ENCODE assay signal across 26 mouse cellular contexts in genomic region chr2:179170608-179171007, GRCm38 (mm10).
DNase-seq lines count a peak whose midpoint lies in the region; ATAC-seq and TF ChIP-seq lines count a peak whose summit lies in the region.
"Had no signal": no experiment of that assay in that cellular context is flagged by ENCODE, and none has a peak within 500 bp of the region (broad histone marks: within the 10 kb centered on the region; RNA-seq: fewer than 3 reads in every experiment).

No protein-coding gene starts in this region.

- WGBS in kidney, adult 2 months: 30% methylated on average over 3 of the region's 3 CpGs
- WGBS in kidney, embryonic 15.5 days: 46% methylated on average over 3 of the region's 3 CpGs
- 21% methylated on average over 3 of the region's 3 CpGs for WGBS in small intestine, adult 2 months

- H3K36me3 ChIP-seq in kidney, adult 2 months (ENCODE audit: control insufficient read depth, insufficient read depth, low read length): no peaks in the 10 kb centered on the region
- H3K36me3 ChIP-seq in kidney, embryonic 15.5 days: no peaks in the 10 kb centered on the region
- H3K36me3 ChIP-seq in small intestine, adult 2 months (ENCODE audit: control insufficient read depth, insufficient read depth, low read length): no peaks in the 10 kb centered on the region
- H3K36me3 ChIP-seq: embryonic facial prominence, embryonic 13.5 days; forebrain, embryonic 10.5 days; heart, embryonic 12.5 days; midbrain, embryonic 12.5 days; neural tube, embryonic 13.5 days; stomach, embryonic 15.5 days had no signal

- peaks cover 1% of the 10 kb centered on the region; the same call in 1 of the 2 replicates for H3K9me3 ChIP-seq in kidney, embryonic 15.5 days (replicated peaks)
- H3K9me3 ChIP-seq: forebrain, embryonic 10.5 days; midbrain, embryonic 12.5 days; neural tube, embryonic 13.5 days; stomach, embryonic 15.5 days had no signal

- TF ChIP-seq CTCF in kidney, adult 2 months (conservative IDR thresholded peaks at IDR 0.05; ENCODE audit: insufficient read depth, insufficient read length, low read depth, low read length): no peak
- TF ChIP-seq CTCF in small intestine, adult 2 months (IDR thresholded peaks at IDR 0.05; ENCODE audit: extremely low read depth, insufficient read length, insufficient replicate concordance, low read depth, low read length): no peak

- no peak overlapping the region for H3K4me3 ChIP-seq in kidney, adult 2 months (ENCODE audit: insufficient read depth, low read depth, low read length)
- no peak overlapping the region for H3K4me3 ChIP-seq in kidney, embryonic 15.5 days (replicated peaks)
- peak overlapping the region; percentile 23; the same call in 1 of the 2 replicates for H3K4me3 ChIP-seq in small intestine, adult 2 months (ENCODE audit: low read depth, low read length)
- H3K4me3 ChIP-seq: embryonic facial prominence, embryonic 13.5 days; forebrain, embryonic 10.5 days; heart, adult 2 months; heart, embryonic 12.5 days; megakaryocyte, embryonic 14.5 days; midbrain, embryonic 12.5 days; myocyte; neural tube, embryonic 13.5 days; stomach, embryonic 15.5 days had no signal

- no peak for ATAC-seq in kidney, embryonic 15.5 days (replicated peaks; ENCODE audit: low FRiP score)
- ATAC-seq: CD4-positive, CD25-positive, alpha-beta regulatory T cell, adult 4 months; forebrain, postnatal 0 days had no signal

- H3K27ac ChIP-seq in kidney, adult 2 months (ENCODE audit: insufficient read depth, low read depth, low read length): no peak overlapping the region
- H3K27ac ChIP-seq in kidney, embryonic 15.5 days: no peak overlapping the region
- peak overlapping the region; percentile 98 for H3K27ac ChIP-seq in small intestine, adult 2 months (ENCODE audit: insufficient read depth, low read depth, low read length)
- H3K27ac ChIP-seq: embryonic facial prominence, embryonic 13.5 days; forebrain, embryonic 10.5 days; heart, adult 2 months; hindbrain, embryonic 14.5 days; midbrain, embryonic 12.5 days; neural tube, embryonic 13.5 days; stomach, embryonic 15.5 days had no signal

- intact Hi-C loops in heart, postnatal 14 days (cut with DNase I): no loop called here
- intact Hi-C loops in left cerebral cortex, postnatal 10 days (cut with DNase I): no loop called here

- H3K27me3 ChIP-seq in kidney, adult 2 months (replicated peaks; ENCODE audit: control insufficient read depth, insufficient read depth, low read length): no peaks in the 10 kb centered on the region
- no peaks in the 10 kb centered on the region for H3K27me3 ChIP-seq in kidney, embryonic 15.5 days
- H3K27me3 ChIP-seq in small intestine, adult 2 months (ENCODE audit: control insufficient read depth, insufficient read depth, low read length): no peaks in the 10 kb centered on the region
- H3K27me3 ChIP-seq: embryonic facial prominence, embryonic 13.5 days; heart, embryonic 12.5 days; megakaryocyte, embryonic 14.5 days; neural tube, embryonic 13.5 days; stomach, embryonic 15.5 days had no signal

- H3K9ac ChIP-seq in kidney, embryonic 15.5 days: no peak overlapping the region
- H3K9ac ChIP-seq: embryonic facial prominence, embryonic 13.5 days; forebrain, postnatal 0 days; heart, embryonic 12.5 days; hindbrain, embryonic 14.5 days; midbrain, embryonic 12.5 days; neural tube, embryonic 13.5 days; stomach, embryonic 15.5 days had no signal

- no peak for TF ChIP-seq POLR2A in kidney, adult 2 months (IDR thresholded peaks at IDR 0.05; ENCODE audit: low read depth, low read length)
- TF ChIP-seq POLR2A in small intestine, adult 2 months (IDR thresholded peaks at IDR 0.05; ENCODE audit: low read depth, low read length): no peak

- H3K4me2 ChIP-seq in kidney, embryonic 15.5 days: no peak overlapping the region
- H3K4me2 ChIP-seq: embryonic facial prominence, embryonic 13.5 days; heart, embryonic 12.5 days; hindbrain, embryonic 14.5 days; liver, embryonic 11.5 days; midbrain, embryonic 12.5 days; neural tube, embryonic 13.5 days; stomach, embryonic 15.5 days had no signal

- no peaks in the 10 kb centered on the region for H3K4me1 ChIP-seq in kidney, adult 2 months (ENCODE audit: control insufficient read depth, insufficient read depth, low read length)
- H3K4me1 ChIP-seq in kidney, embryonic 15.5 days: no peaks in the 10 kb centered on the region
- H3K4me1 ChIP-seq in small intestine, adult 2 months (ENCODE audit: control insufficient read depth, insufficient read depth, insufficient read length, low read length): peaks cover 21% of the 10 kb centered on the region; the same call in 1 of the 2 replicates
- H3K4me1 ChIP-seq: megakaryocyte, embryonic 14.5 days; midbrain, embryonic 12.5 days; neural tube, embryonic 13.5 days; stomach, embryonic 15.5 days had no signal

- DNase-seq in kidney, adult 2 months: peak; percentile 52
- DNase-seq in testis, postnatal 10 days (ENCODE audit: low spot score): peak; percentile 5
- DNase-seq in testis, postnatal 14 days (ENCODE audit: low spot score): no peak
- no peak for DNase-seq in heart, postnatal 14 days
- DNase-seq in left cerebral cortex, postnatal 10 days (ENCODE audit: extremely low spot score in 1 of 2, low spot score in 2 of 2): no peak
- DNase-seq: adrenal gland, postnatal 25 days; cerebellum, adult 11-12 months; forebrain, postnatal 0 days; heart, adult 2 months; layer of hippocampus, adult 9-11 months; lung, postnatal 36 days; thymus, adult 2 months; thymus, postnatal 36 days had no signal

Comparison
In these comparisons a context has a peak if more than half of its experiments do, and no peak if none do; other contexts are left out.
1. DNase-seq: peak in kidney, adult 2 months (single experiment) and testis, postnatal 10 days (single experiment); none in testis, postnatal 14 days (single experiment), heart, postnatal 14 days (0 of 2) and left cerebral cortex, postnatal 10 days (0 of 2).